Mouse (Mus musculus) bone marrow, adult 2 months (tissue): ENCODE measurements around the gene Cacna1g.

Source experiments
- CTCF ChIP-seq: fragments of 200-500 bp; IDR thresholded peaks from 2 replicates; pipeline ENCODE4 v1.5.1; 2011; ENCODE audit warnings: low read length, control low read depth; ENCODE audit not compliant: control insufficient read depth, insufficient read depth
- POLR2A ChIP-seq: fragments of 200-500 bp; IDR thresholded peaks from 2 replicates; pipeline ENCODE4 v1.6.1; 2011; ENCODE audit warnings: low read depth, mild to moderate bottlenecking, control low read depth, low read length, borderline replicate concordance; ENCODE audit not compliant: control insufficient read depth

DNA sequence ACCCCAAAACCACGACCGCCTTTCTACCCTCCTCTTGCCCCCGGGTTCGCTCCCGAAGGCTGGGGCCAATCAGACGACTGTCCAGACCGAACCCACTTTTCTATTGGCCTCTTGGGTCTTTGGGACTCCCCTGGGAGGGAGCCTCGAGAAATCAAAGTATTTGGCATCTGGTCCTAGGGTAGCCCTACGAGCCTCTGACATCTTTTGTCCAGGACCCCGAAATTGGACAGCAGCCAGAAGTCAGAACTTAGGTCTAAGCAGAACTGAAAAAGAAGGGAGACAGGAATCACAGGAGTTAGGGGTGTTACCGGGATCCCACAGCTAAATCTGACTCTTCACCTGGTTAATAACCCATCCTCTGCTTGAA is 529 bp upstream of the Cacna1g start:
- no peak for TF ChIP-seq CTCF
- no peak for TF ChIP-seq POLR2A
